Mouse (Mus musculus) MEL-GATA-1-ER (cell line): Measurements from ENCODE around the gene Anln.
A peak's percentile ranks its signal among the peaks of the same experiment; 100 is the strongest.
"Not testable (repeated sequence)": the region's sequence is repeated elsewhere in the genome, so short reads cannot be mapped to it uniquely, and the experiment has no call there.

Source experiments
- DNase-seq: peaks from one replicate; pipeline ENCODE4 v3.0.0-alpha.2; 2012; ENCODE audit warnings: low read depth; ENCODE audit errors: extremely low read depth

The Anln gene

GRCm38 (mm10) chr9:22389021-22389476 lies at the start of gene Anln:
Gene Anln, minus strand, starts transcription at chr9:22389188.
- DNase-seq, result peak; percentile 85

GRCm38 (mm10) chr9:22434101-22434500 lies 45.1 kb upstream of the Anln start:
- no peak for DNase-seq

- no peak for DNase-seq
These were observed 44.2 kb upstream of the Anln start for GRCm38 (mm10) chr9:22433221-22433620.

- peak; percentile 34 for DNase-seq
These were observed 41.4 kb upstream of the Anln start for GRCm38 (mm10) chr9:22430315-22430840.

GRCm38 (mm10) chr9:22429533-22430241 lies 40.7 kb upstream of the Anln start:
- DNase-seq, result peak; percentile 84

- no peak for DNase-seq
These were observed 39.9 kb upstream of the Anln start for GRCm38 (mm10) chr9:22428666-22429410.

- no peak for DNase-seq
These were observed 39.2 kb upstream of the Anln start for GRCm38 (mm10) chr9:22428028-22428665.

- DNase-seq, result no peak
These were observed 35.7 kb upstream of the Anln start for GRCm38 (mm10) chr9:22424719-22425118.

- DNase-seq, result no peak
These were observed 35.2 kb upstream of the Anln start for GRCm38 (mm10) chr9:22424196-22424595.

- no peak for DNase-seq
These were observed 34.5 kb upstream of the Anln start for GRCm38 (mm10) chr9:22423507-22423906.

- no peak for DNase-seq
These were observed 33.6 kb upstream of the Anln start for GRCm38 (mm10) chr9:22422559-22422958.

- DNase-seq, result no peak
These were observed 31.5 kb upstream of the Anln start for GRCm38 (mm10) chr9:22420491-22420890.

- DNase-seq, result no peak
These were observed 30.9 kb upstream of the Anln start for GRCm38 (mm10) chr9:22419877-22420276.

- no peak for DNase-seq
These were observed 28.6 kb upstream of the Anln start for GRCm38 (mm10) chr9:22417547-22417946.

GRCm38 (mm10) chr9:22416187-22416586 lies 27.2 kb upstream of the Anln start:
- no peak for DNase-seq

GRCm38 (mm10) chr9:22411002-22411857 lies 22.2 kb upstream of the Anln start, which contains the start of gene 9530077C05Rik:
Gene 9530077C05Rik, plus strand, starts transcription at chr9:22411513.
- peak; percentile 96 for DNase-seq

- DNase-seq, result no peak
These were observed 20.5 kb upstream of the Anln start for GRCm38 (mm10) chr9:22409501-22409900.

GRCm38 (mm10) chr9:22408344-22408743 lies 19.4 kb upstream of the Anln start:
- not testable (repeated sequence) for DNase-seq

GRCm38 (mm10) chr9:22407633-22408032 lies 18.6 kb upstream of the Anln start:
- DNase-seq, result not testable (repeated sequence)

- DNase-seq, result no peak
These were observed 16.4 kb upstream of the Anln start for GRCm38 (mm10) chr9:22405414-22405813.

GRCm38 (mm10) chr9:22403501-22403900 lies 14.5 kb upstream of the Anln start:
- DNase-seq, result not testable (repeated sequence)
